Mouse (Mus musculus): ENCODE results near the gene Eif4ebp2.

DNA sequence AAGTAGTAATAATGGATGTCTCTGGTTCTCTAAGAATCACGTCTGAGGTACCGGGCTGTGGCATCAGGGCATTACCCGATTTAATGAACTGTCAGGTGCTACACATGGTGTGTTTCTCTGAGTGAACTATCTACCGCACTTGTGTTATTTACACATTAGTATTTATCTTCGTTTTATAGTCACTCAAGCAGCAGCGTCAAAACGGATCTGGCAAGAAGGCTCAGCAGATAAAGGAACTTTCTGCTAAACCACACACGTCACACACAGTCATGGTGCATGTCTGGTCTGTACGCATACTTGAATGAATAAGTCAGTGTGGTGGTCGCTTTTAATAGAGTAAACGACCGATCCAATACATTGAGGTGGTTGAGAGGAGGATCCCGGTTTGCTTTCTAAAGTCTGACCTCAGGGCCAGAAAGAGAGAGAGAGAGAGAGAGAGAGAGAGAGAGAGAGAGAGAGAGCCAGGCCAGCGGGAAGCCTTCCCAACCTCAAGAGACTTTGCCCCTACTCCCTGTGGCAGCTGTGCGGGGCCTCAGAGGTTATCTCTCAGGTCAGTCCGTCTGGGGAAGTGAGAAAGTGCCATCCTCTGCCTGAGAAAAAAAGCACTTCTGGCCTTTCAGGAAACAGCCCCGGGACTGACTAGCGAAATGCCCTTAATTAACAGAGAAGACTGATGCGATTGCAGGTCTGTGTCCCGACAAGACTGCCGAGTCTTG is 39.4 kb downstream of the Eif4ebp2 start:
- TF ChIP-seq CTCF (IDR thresholded peaks at IDR 0.05; ENCODE audit: insufficient read depth, low read depth, low read length) (no peak), POLR2A (IDR thresholded peaks at IDR 0.05; ENCODE audit: insufficient read depth, low read depth, low read length) (no peak)
